Mouse (Mus musculus) embryo, embryonic 9.5 days (tissue): ENCODE results near the gene Ppp1r11.

ENCODE experiments used
- DNase-seq: peaks from one replicate; pipeline ENCODE4 v3.0.0-alpha.2; 2017; ENCODE audit errors: extremely low spot score

Gene Ppp1r11

DNA sequence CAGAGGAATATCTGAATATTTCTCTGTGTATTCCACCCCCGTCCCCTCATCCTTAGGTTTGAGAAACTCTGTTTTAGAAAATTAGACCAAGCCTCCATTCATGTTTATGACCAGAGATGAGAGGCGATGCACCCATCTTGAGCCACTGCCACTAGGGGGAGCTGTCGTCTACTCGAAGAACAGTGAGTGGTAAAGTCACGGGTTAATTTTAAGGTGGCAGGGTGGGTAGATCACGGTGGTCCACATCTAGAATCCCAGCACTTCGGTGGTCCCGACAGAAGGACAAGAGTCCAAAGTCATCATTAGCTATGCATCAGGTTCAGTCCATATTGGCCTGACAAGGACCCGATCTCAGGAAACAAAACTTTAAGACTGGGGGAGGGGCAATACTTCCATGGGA, 36.5 kb downstream of the Ppp1r11 start:
- peak; percentile 47 for DNase-seq

DNA sequence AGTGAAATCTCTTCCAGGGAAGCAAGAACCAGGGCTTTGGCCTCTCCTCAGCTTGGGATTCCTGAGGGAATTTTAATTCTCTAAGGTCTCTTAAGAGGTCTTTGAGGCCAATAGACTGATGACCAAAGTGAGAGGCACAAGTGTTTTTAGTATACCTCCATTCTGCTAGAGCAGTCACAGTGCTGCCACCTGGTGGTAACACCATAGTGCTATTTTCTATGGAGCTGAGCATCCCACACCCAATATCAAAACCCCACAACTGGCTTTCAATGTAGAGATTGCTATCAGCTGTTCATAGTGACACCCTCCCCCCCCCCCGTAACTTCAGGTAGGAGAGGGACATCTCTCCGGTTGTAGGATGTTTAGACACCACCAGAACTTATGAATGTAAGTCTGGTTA, 37.4 kb downstream of the Ppp1r11 start:
- DNase-seq = peak; percentile 59

DNA sequence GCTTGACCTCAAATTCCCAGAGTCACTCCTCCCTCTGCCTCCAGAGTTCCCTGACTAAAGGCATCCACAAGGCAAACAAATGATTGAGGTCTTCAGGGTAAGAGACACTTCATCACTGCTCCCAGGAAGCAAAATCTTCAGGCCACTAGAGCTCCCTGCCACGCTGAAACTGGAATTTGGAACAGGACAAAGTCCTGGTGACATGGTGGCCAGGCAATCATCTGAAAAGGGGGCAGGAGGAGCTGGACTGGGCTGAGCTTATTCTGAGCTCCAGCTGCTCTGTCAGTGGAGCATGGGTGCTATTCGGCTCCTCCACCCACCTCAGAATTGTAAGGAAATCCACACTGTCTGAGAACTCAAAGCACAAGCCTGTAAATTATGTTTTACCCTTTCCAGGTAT, 39.5 kb downstream of the Ppp1r11 start:
- DNase-seq = no peak

DNA sequence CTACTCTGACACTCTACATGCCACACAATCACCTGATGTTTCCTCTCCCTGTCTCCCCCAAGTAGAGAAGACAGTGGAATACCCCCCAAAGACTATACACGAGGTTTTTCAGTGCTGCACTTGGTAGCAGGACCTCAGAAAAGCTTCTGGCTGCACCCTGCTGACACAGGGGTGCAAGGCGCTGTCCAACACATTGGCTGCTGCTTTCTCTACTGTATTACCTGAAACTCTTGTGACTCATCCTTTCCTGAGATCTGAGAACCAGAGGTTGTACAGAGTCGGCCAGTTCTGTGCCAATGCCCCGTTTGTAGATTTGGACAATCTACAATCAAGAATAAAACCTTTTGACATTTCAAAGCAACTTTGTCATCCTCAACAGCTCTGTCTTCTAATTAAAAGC, 41.7 kb downstream of the Ppp1r11 start:
- no peak for DNase-seq

DNA sequence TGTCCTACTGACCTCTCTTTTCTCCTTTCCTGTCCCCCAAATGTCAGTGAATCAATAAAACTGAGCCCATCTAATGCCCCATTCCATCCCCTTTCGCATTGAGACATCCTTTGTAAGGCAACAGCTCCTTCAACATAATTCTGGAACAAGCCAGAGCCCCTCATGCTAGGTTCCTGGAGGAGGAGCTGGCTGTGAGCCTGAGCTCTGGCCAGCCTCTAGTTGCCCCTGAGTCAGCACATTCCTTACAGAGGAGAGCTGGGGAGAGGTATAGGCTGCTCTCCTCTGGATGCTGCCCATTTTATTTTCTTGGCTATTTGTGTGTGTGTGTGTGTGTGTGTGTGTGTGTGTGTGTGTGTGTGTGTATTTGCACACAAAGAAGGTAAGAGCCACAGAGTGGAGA, 43.3 kb downstream of the Ppp1r11 start:
- no peak for DNase-seq

DNA sequence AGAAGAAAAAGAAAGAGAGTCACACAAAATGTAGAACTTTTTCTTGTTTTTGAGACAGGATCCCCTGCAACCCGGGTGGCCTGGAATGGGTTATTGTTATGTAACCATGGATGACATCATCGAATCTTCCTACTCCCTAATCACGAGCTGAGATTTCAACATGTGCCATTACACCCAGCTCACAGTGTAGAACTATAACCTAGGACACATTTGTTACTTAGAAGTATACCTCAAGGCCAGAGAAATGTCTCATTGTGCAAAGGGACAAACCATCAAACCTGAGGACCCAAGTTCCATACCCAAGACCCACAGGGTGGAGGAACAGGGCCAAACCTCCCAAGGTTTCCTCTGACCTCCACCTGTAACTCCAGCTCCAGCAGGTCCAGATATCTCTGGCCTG, 47.9 kb downstream of the Ppp1r11 start:
- no peak for DNase-seq

DNA sequence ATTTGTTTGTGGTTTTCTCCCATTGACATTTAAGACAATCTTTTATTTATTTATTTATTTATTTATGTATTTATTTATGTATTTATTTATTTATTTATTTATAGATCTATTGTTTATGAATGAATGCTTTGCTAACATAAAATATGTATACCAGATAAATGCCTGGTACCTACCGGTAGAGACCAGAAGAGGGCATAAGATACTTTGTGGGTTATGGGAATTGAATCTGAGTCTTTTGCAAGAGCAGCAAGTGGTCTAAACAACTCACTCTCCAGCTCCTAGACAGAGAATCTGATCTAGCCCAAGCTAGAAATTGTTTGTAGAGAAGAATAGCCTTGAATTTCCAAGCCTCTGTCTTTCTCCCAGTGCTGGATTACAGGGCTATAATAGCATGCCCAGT, 50.9 kb downstream of the Ppp1r11 start:
- DNase-seq = no peak

DNA sequence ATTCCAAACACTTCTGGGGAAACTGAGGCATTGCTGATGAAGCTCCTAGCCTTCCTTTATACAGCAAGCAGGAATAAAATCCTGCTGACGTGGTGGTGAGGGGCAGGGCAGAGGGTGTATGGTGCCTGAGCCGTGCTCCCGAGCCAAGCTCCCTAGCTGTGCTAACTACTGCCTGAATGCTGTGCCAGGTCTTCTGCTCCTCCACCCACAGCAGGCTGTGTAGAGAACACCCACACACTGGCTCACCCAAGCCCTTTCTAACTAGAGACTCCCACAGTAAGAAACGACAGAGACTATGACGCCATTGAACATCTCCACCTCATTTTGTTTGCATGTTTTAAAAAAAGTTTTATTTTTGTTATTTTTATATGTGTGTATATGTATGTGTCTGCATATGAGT, 51.5 kb downstream of the Ppp1r11 start:
- no peak for DNase-seq

DNA sequence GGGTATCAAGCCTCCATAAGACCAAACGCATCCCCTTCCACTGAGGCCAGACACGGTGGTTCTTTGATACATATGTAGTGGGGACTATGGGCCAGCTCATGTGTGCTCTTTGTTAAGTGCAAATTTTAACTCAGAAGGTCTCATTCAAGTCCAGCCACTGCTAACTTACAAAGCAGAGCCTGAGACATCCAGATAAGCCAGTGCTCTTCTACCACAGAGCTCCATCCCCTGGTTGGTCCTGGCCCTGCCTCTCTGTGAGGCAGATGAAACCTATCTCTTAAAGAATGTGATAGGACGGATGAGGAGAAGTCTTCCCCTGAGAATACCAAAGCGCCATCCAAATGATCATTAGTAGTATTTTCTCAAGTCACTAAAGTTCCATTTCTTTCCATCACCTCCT, 52.2 kb downstream of the Ppp1r11 start:
- DNase-seq = no peak
